ENCODE assay signal across 13 mouse cellular contexts in genomic region chr9:21219820-21220219, GRCm38 (mm10). TPM values are rescaled to one million over a fixed set of nuclear protein-coding genes. Genes with fewer than 3 reads are reported as not detected.
A peak's percentile ranks its signal among the peaks of the same experiment; 100 is the strongest.
DNase-seq lines count a peak whose midpoint lies in the region; ATAC-seq and TF ChIP-seq lines count a peak whose summit lies in the region.
"Had no signal": no experiment of that assay in that cellular context is flagged by ENCODE, and none has a peak within 500 bp of the region (broad histone marks: within the 10 kb centered on the region; RNA-seq: fewer than 3 reads in every experiment).

No protein-coding gene starts in this region.

- no peaks in the 10 kb centered on the region for H3K27me3 ChIP-seq in lung, embryonic 14.5 days (ENCODE audit: insufficient read depth, low read length)
- H3K27me3 ChIP-seq: forebrain, embryonic 15.5 days; heart, embryonic 13.5 days; hindbrain, embryonic 15.5 days had no signal

- no peaks in the 10 kb centered on the region for H3K9me3 ChIP-seq in lung, embryonic 14.5 days (ENCODE audit: low read depth, low read length)
- H3K9me3 ChIP-seq: forebrain, embryonic 15.5 days; hindbrain, embryonic 15.5 days had no signal

- H3K4me2 ChIP-seq in lung, embryonic 14.5 days = no peak overlapping the region

- 0 out of 2 replicates have a peak, but pooled peaks have one; percentile 14 for TF ChIP-seq CTCF in lung, embryonic 14.5 days (IDR thresholded peaks at IDR 0.05; ENCODE audit: low read depth)

- no peak overlapping the region for H3K27ac ChIP-seq in lung, embryonic 14.5 days (ENCODE audit: low read depth)
- H3K27ac ChIP-seq: forebrain, embryonic 15.5 days; heart, embryonic 13.5 days; hindbrain, embryonic 15.5 days had no signal

- DNase-seq in cerebellum, postnatal 10 days = peak; percentile 45 to 68
- no peak for DNase-seq in cerebellum, adult 9-11 months
- DNase-seq in lung, embryonic 14.5 days = no peak
- no peak for DNase-seq in lung, adult 18-20 months
- DNase-seq in A20 (ENCODE audit: low read depth, low spot score) = peak; percentile 41
- peak; percentile 88 for DNase-seq in ZHBTc4 (ENCODE audit: low read depth, low spot score)
- no peak for DNase-seq in layer of hippocampus, postnatal 36 days

- H3K36me3 ChIP-seq in lung, embryonic 14.5 days (ENCODE audit: insufficient read depth) = no peaks in the 10 kb centered on the region
- H3K36me3 ChIP-seq: forebrain, embryonic 15.5 days; heart, embryonic 13.5 days; hindbrain, embryonic 15.5 days had no signal

- no peak overlapping the region for H3K9ac ChIP-seq in lung, embryonic 14.5 days
- H3K9ac ChIP-seq: forebrain, embryonic 15.5 days; heart, embryonic 13.5 days; hindbrain, embryonic 15.5 days had no signal

- no peak for ATAC-seq in lung, embryonic 14.5 days (ENCODE audit: insufficient read depth)
- ATAC-seq in frontal cortex, adult (ENCODE audit: low TSS enrichment) = no peak

- H3K4me1 ChIP-seq in lung, embryonic 14.5 days (ENCODE audit: insufficient read depth) = peaks cover 4% of the 10 kb centered on the region; the same call in 1 of the 2 replicates

- no peak overlapping the region for H3K4me3 ChIP-seq in lung, embryonic 14.5 days (ENCODE audit: low read depth, low read length)
- H3K4me3 ChIP-seq: myocyte had no signal

- WGBS in lung, embryonic 14.5 days = 53% methylated on average over 3 of the region's 3 CpGs

RNA-seq across cellular contexts. Expression of gene Keap1, which starts 19.3 kb away (rescaled TPM):
- polyA plus RNA-seq in lung, embryonic 14.5 days (2014; fragmentation: Nextera tagmentation; extraction: Ambion mirVana) = 42.8 and 44.6 TPM in 2 replicates
- 10 to 100 TPM; 57.2 to 58.1 TPM for total RNA-seq in layer of hippocampus, postnatal 36 days (2021)

RNA-seq across cellular contexts. Expression of gene S1pr5, which starts 28.4 kb away (rescaled TPM):
- not detected in 2 replicates for polyA plus RNA-seq in lung, embryonic 14.5 days (2014; fragmentation: Nextera tagmentation; extraction: Ambion mirVana)
- 10 to 100 TPM; 11.1 to 11.2 TPM for total RNA-seq in layer of hippocampus, postnatal 36 days (2021)
- polyA plus RNA-seq: testis, adult 2 months had no signal

RNA-seq across cellular contexts. Expression of gene Atg4d, which starts 45.3 kb away (rescaled TPM):
- 33.7 and 34.7 TPM in 2 replicates for polyA plus RNA-seq in lung, embryonic 14.5 days (2014; fragmentation: Nextera tagmentation; extraction: Ambion mirVana)
- total RNA-seq in layer of hippocampus, postnatal 36 days (2021) = 10 to 100 TPM; 38.8 to 40.9 TPM

RNA-seq across cellular contexts. Expression of gene Pde4a, which starts 54.3 kb away (rescaled TPM):
- 8.4 and 9.4 TPM in 2 replicates for polyA plus RNA-seq in lung, embryonic 14.5 days (2014; fragmentation: Nextera tagmentation; extraction: Ambion mirVana)
- 10 to 100 TPM; 84.2 to 86.8 TPM for total RNA-seq in layer of hippocampus, postnatal 36 days (2021)

Comparison
In these comparisons a context has a peak if more than half of its experiments do, and no peak if none do; other contexts are left out.
1. DNase-seq: peak in cerebellum, postnatal 10 days (2 of 2), A20 (single experiment) and ZHBTc4 (single experiment); none in cerebellum, adult 9-11 months (single experiment), lung, embryonic 14.5 days (single experiment), lung, adult 18-20 months (0 of 2) and layer of hippocampus, postnatal 36 days (0 of 2).